Mouse (Mus musculus) kidney, adult 11 months (tissue): ENCODE measurements around the gene Fcgr4.

Experiments used
- DNase-seq: peaks from one replicate; pipeline ENCODE4 v3.0.0; 2022

Fcgr4 gene

GRCm38 (mm10) chr1:171016676-171017356, 1.9 kb upstream of the Fcgr4 start:
- no peak for DNase-seq

GRCm38 (mm10) chr1:171017468-171018158, 1.1 kb upstream of the Fcgr4 start:
- DNase-seq = no peak

- no peak for DNase-seq
These were observed 711 bp downstream of the Fcgr4 start for GRCm38 (mm10) chr1:171019311-171019950.

DNA sequence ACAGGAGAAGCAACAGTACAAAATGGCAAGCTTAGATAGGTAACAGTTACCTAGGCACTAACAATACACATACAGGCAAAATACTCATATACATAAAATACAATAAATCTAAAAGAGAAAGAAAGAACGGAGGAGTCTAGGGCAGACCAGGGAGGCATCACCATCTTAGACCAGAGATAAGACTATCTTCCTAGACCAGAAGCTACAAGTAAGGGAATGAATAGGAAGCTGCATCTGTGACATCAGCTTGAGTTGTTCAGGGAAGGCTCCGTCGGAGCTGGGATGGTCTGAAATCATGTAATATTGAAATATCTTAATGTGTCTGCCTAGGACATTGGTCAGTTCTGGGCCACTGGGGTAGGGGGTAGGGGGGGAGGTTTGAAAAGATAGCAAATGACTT, 13.0 kb downstream of the Fcgr4 start:
- DNase-seq = no peak

DNA sequence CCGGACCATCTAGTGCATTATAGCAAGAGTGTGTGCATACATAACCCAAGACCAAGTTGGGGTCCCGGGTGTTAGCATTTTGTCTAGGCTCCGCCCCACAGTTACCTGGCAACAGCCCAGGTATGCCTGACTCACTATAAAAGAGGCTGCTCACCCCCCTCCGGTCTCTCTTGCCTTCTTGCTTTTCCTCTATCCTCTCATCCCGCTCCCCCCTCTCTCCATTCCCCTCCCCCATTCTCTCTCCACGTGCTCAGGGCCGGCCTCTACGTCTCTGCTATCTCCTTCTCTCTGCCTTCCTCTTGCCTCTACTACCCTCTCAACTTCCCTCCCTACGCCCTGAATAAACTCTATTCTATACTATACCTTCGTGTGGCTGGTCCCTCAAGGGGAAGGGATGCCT, 14.0 kb downstream of the Fcgr4 start:
- DNase-seq = no peak

DNA sequence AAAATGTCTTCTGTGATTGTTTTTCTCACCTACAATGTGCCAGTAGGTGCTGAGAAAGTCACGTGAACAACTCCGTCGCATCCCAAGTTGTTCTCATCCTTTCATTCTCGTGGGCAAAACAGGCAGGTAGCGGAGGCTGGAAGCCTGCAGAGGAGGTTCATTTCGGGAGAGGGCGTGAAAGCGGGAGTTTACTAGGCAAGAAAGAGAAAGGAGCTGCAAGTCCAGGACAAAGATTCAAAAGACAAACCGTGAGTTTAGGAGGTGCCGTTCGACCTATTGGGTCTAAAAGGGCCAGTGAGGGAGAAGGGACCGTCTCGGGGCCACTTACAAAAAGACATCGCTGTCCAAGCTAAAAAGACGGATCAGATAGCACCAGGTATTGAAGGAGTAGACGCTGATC, 14.5 kb downstream of the Fcgr4 start:
- peak; percentile 11 for DNase-seq

DNA sequence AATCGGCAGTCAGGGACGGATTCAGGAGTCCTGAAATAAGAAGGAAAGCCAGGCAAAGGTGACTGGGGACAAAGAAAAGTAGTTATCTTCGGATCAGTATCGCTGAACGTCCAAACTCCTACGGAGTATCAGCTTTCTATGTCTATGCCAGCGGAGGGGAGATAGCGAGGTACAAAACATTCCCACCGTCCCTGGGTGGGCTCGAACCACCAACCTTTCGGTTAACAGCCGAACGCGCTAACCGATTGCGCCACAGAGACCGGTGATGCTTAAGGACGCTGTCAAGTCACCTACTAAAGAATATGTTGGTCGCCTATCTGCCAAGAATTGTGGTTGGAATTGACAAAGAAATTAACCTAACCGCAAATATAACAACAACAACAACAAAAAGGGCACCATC, 15.0 kb downstream of the Fcgr4 start:
- peak; percentile 76 for DNase-seq

DNA sequence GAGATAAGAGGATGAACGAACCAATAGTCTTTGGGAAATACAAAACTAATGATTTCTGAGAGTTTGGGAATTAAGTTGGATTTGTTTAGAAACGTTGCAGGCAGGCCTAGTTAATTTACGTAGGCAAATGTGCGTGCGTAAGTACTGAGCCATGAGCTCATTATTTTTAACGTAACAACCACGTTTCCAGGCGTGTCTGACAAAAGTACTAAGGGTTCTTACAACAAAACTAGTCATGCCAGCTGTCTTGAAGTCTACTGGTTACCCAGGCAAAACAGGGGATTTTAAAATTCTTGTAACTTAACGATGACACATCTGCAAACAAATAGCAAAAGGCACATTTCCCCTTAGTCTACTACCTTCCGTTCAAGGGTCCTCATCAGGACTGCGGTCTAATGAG, 15.5 kb downstream of the Fcgr4 start:
- DNase-seq = no peak

- DNase-seq = no peak
These were observed 16.9 kb downstream of the Fcgr4 start for GRCm38 (mm10) chr1:171035611-171036010.

DNA sequence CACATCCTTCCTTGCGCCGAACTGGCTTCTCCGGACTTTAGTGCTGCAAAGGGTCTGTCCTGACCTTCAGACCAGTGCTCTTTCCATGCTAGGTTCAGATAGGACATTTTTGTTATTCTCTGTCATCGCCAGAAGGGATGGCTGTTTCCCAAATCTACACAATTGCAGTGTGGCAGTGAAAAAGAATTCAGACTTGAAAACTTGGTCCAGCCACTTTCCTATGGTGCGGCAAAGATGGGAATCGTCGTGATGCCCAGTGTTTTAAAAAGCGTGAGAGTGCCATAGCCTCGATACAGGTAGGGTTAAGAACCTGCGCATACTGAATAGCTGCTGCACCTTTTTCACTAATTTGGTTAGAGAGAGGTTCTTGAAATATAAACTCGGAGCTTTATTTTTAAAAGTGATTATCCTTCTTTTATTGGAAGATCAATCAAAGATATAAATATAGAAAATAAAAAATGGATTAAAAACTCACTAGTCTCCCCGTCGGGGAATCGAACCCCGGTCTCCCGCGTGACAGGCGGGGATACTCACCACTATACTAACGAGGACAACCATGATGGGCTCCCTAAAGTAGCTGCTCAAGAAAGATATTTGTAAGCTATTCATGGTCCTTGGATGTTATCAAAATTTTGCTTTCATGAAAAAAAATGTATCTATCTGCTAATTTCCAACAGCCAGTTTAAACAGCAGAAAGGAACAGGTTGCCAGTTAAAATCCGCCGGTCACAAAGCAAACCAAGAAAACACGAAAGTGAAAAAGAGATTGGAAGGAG, 18.0 kb downstream of the Fcgr4 start:
- DNase-seq = peak; percentile 37

GRCm38 (mm10) chr1:171037861-171038721, 19.4 kb downstream of the Fcgr4 start:
- DNase-seq = peak; percentile 71

- DNase-seq = no peak
These were observed 20.4 kb downstream of the Fcgr4 start for GRCm38 (mm10) chr1:171039135-171039534.

DNA sequence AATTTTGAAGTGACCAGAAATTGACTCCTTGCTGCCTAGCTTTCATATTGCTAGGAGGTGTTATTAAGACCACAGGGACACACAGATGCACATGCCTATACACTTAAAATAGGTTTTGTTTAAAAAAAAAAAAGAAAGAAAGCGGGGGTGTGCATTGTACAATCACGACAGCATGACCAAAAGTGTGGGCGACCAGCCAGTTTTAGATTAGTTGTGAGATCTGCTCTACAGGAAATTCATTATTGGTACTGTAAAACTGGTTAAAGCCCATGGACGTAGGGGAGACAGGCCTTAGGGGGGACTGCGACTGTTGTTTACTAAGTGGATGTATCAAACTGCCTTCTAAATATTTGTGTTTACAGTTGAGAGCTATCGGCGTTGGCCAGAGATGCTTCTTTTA, 21.2 kb downstream of the Fcgr4 start:
- DNase-seq = no peak

- DNase-seq = no peak
These were observed 25.0 kb downstream of the Fcgr4 start for GRCm38 (mm10) chr1:171043594-171044153.

- DNase-seq = peak; percentile 86
These were observed 25.8 kb downstream of the Fcgr4 start for GRCm38 (mm10) chr1:171044365-171045078.

GRCm38 (mm10) chr1:171045079-171045465, 26.4 kb downstream of the Fcgr4 start:
- DNase-seq = no peak

DNA sequence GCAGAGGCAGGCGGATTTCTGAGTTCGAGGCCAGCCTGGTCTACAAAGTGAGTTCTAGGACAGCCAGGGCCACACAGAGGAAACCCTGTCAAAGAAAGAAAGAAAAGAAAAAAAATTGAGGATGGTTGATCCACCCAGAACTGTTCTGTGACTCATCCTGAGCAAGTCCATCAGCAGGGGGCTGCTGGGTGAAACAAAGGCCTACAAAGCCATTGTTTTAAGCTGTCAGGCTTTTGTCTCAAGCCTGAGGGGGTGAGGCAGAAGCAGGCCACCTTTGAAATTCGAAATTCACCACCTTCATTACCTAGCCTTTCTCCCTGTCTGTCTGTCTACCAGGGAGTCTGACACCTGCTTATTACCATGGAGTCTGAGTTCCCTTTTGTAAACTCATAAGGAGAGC, 27.8 kb downstream of the Fcgr4 start:
- no peak for DNase-seq

- DNase-seq = no peak
These were observed 30.5 kb downstream of the Fcgr4 start for GRCm38 (mm10) chr1:171049263-171049662.

GRCm38 (mm10) chr1:171050774-171051173, 32.1 kb downstream of the Fcgr4 start:
- no peak for DNase-seq

DNA sequence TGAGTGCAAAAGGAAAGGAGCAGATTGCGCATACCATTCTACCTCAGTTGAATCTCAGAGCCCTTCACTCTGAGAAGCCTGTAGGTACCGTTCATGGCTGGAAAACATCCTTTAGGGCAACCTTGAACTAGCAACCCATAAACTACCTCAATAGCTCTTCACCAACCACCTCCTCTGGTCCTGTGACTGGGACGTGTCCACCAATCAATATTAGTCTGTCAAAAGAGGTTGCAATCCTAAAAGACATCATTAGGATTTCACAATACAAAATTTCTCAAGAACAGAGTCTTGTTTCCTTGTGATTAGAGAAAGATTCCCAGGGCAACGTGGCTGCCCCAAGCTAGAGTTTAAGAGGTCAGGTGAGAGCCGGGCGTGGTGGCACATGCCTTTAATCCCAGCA, 34.6 kb downstream of the Fcgr4 start:
- no peak for DNase-seq

GRCm38 (mm10) chr1:171057253-171057652, 38.5 kb downstream of the Fcgr4 start:
- no peak for DNase-seq
